Mouse (Mus musculus) hindbrain, embryonic 10.5 days (tissue): Measurements from ENCODE around the gene Rorc. TPM values are rescaled to one million over a fixed set of nuclear protein-coding genes. Genes with fewer than 3 reads are reported as not detected.

Source experiments
- DNase-seq: peaks from one replicate; pipeline ENCODE4 v3.0.0-alpha.2; 2017; ENCODE audit warnings: low spot score
- H3K27ac ChIP-seq: fragments of 300-500 bp; sonication (generic); 2 replicates; pipeline ENCODE4 v1.5.1; 2016; ENCODE audit warnings: mild to moderate bottlenecking, moderate library complexity
- H3K27me3 ChIP-seq: fragments of 300-500 bp; sonication (generic); 2 replicates; pipeline ENCODE4 v1.6.1; 2016; ENCODE audit warnings: mild to moderate bottlenecking; ENCODE audit not compliant: poor library complexity, insufficient read depth, severe bottlenecking
- H3K36me3 ChIP-seq: fragments of 300-500 bp; sonication (generic); 2 replicates; pipeline ENCODE4 v1.6.1; 2016; ENCODE audit warnings: mild to moderate bottlenecking, moderate library complexity
- H3K4me1 ChIP-seq: fragments of 300-500 bp; sonication (generic); replicated peaks from 2 replicates; pipeline ENCODE4 v1.6.1; 2016; ENCODE audit warnings: mild to moderate bottlenecking
- H3K4me3 ChIP-seq: fragments of 300-500 bp; sonication (generic); 2 replicates; pipeline ENCODE4 v1.5.1; 2016; ENCODE audit warnings: mild to moderate bottlenecking, moderate library complexity
- H3K9me3 ChIP-seq: fragments of 300-500 bp; sonication (generic); 2 replicates; pipeline ENCODE4 v1.6.1; 2016; ENCODE audit warnings: mild to moderate bottlenecking, moderate library complexity
- WGBS: fragments of 180-500 bp; shearing (Covaris S2); methylation state at CpG from one replicate; pipeline ENCODE4 v1.1.7; 2016; 5-methylcytosine and 5-hydroxymethylcytosine counted together
- polyA plus RNA-seq: library from polyadenylated mRNA; unstranded; fragments of >200 nt; fragmentation: Nextera tagmentation; extraction: Ambion mirVana; gene quantifications from 2 replicates; pipeline ENCODE4 v1.2.1, GENCODE M21; 2016

Gene Rorc
- polyA plus RNA-seq, 1 experiment from 2014 or later: 0.13 TPM

DNA sequence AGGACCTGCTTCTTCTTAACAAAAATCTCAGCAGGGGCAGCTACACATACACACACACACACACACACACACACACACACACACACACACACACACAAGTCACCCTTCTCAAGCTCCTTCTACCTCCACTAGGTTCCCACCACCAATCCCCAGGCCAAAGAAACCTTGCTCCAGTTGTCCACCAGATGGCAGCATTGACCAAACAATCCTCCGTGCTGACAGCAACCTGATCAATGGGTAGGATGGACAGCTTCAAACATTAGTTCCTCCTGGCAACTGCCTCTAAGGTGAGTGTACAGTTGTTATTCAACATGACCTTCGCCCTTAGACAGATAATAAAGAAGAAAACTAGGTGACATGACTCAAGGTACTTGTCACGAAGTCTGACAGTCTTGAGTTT, 5.8 kb upstream of the Rorc start:
- no peak overlapping the region for H3K27ac ChIP-seq
- H3K27me3 ChIP-seq: peaks cover 53% of the 10 kb centered on the region
- WGBS: 17% methylated on average over 3 of the region's 3 CpGs
- H3K9me3 ChIP-seq: no peaks in the 10 kb centered on the region
- DNase-seq: peak; percentile 82
- H3K4me1 ChIP-seq: peaks cover 26% of the 10 kb centered on the region
- no peaks in the 10 kb centered on the region for H3K36me3 ChIP-seq
- no peak overlapping the region for H3K4me3 ChIP-seq

DNA sequence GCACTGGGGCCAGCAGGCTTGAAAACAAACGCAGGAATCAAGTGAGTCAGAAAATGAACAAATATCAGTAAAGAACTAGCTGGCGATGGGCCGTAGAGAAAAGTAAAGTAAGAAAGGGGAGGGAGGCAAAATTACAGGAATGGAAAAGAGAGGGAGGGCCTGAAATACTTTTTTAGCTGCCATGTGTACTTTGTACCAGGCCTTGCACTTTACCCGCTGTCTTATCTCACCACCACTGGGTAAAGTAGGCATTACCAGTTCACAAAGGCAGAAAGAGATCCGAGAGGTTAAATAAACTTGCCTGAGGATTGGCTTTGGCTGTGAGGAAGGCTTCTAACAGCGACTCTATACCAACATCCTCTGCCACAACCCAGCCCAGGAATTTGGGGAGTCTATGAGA, 5.1 kb upstream of the Rorc start:
- Histone ChIP-seq H3K27ac (no peak overlapping the region), H3K9me3 (no peaks in the 10 kb centered on the region), H3K4me1 (peaks cover 24% of the 10 kb centered on the region), H3K36me3 (no peaks in the 10 kb centered on the region), H3K4me3 (no peak overlapping the region), H3K27me3 (peaks cover 52% of the 10 kb centered on the region)
- no peak for DNase-seq
- 86% methylated on average over 6 of the region's 6 CpGs for WGBS

- H3K27me3 ChIP-seq: peaks cover 52% of the 10 kb centered on the region
- H3K27ac ChIP-seq: no peak overlapping the region
- WGBS: 68% methylated on average over 6 of the region's 6 CpGs
- peaks cover 29% of the 10 kb centered on the region for H3K4me1 ChIP-seq
- H3K36me3 ChIP-seq: no peaks in the 10 kb centered on the region
- no peak for DNase-seq
- no peaks in the 10 kb centered on the region for H3K9me3 ChIP-seq
- H3K4me3 ChIP-seq: no peak overlapping the region
These were observed 4.0 kb upstream of the Rorc start for GRCm38 (mm10) chr3:94368631-94369030.

GRCm38 (mm10) chr3:94369709-94370108, 2.9 kb upstream of the Rorc start:
- Histone ChIP-seq H3K4me1 (peaks cover 31% of the 10 kb centered on the region), H3K27ac (no peak overlapping the region), H3K4me3 (no peak overlapping the region), H3K9me3 (no peaks in the 10 kb centered on the region), H3K27me3 (peaks cover 52% of the 10 kb centered on the region), H3K36me3 (no peaks in the 10 kb centered on the region)
- 83% methylated on average over 2 of the region's 2 CpGs for WGBS
- no peak for DNase-seq

GRCm38 (mm10) chr3:94371637-94372036, 957 bp upstream of the Rorc start:
- no peak for DNase-seq
- H3K27me3 ChIP-seq: peaks cover 47% of the 10 kb centered on the region

GRCm38 (mm10) chr3:94372038-94372437, 556 bp upstream of the Rorc start:
- Histone ChIP-seq H3K36me3 (no peaks in the 10 kb centered on the region), H3K9me3 (no peaks in the 10 kb centered on the region), H3K27ac (no peak overlapping the region; the same call in 1 of the 2 replicates), H3K4me1 (peaks cover 33% of the 10 kb centered on the region), H3K27me3 (peaks cover 49% of the 10 kb centered on the region), H3K4me3 (no peak overlapping the region)
- DNase-seq: no peak
- WGBS: 0% methylated on average over 3 of the region's 3 CpGs

More at GRCm38 (mm10) chr3:94371637-94372036, 957 bp upstream of the Rorc start:
- 6% methylated on average over 11 of the region's 11 CpGs for WGBS
- peaks cover 31% of the 10 kb centered on the region for H3K4me1 ChIP-seq
- H3K27ac ChIP-seq: peak overlapping the region; percentile 9; the same call in 1 of the 2 replicates
- H3K4me3 ChIP-seq: peak overlapping the region; percentile 9; the same call in 1 of the 2 replicates
- H3K9me3 ChIP-seq: no peaks in the 10 kb centered on the region
- H3K36me3 ChIP-seq: no peaks in the 10 kb centered on the region

DNA sequence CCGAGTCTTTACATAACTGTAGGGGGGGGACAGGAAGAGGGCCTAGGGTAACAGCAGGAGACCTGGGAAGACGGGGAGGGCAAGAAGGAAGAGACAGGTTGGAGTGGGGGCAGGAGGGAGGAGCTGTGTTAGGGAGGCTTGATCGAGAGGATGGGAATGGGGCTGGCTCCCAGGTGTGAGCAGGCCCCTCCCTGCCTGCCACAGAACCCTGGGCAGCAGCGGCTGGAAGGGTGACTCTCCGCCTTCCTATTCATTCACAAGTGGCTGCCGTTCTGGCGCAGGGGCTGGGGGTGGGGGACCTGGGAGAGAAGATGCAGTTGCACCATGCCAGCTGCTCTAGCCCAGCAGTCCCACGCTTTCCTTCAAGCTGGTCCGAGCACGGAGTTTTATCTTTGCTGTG, 496 bp downstream of the Rorc start:
- no peaks in the 10 kb centered on the region for H3K9me3 ChIP-seq
- peaks cover 37% of the 10 kb centered on the region for H3K4me1 ChIP-seq
- peaks cover 54% of the 10 kb centered on the region for H3K27me3 ChIP-seq
- no peaks in the 10 kb centered on the region for H3K36me3 ChIP-seq
- 3% methylated on average over 10 of the region's 10 CpGs for WGBS
- DNase-seq: no peak
- H3K27ac ChIP-seq: 0 out of 2 replicates have a peak overlapping the region, but pooled peaks have one; percentile 46
- peak overlapping the region; percentile 30 for H3K4me3 ChIP-seq

DNA sequence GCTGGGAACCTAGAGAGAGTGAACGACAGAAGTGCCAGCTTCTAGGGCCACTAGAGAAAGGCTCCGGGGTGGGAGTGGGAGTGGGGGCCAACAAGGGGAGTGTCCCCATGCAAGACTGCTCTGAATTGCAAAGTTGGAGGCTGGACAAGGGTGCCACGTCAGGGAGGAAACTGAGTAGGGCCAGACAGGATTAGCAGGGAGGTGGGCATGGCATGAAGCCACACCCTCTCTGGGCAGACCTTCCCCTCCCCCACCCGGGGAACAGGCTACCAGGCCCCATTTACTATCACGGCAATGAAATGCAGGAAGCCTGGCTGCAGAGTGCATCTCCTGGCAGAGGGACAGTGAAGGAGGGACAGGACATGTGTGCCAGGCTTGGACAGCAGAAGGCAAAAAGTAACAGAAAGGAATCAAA, 1.0 kb downstream of the Rorc start:
- H3K4me3 ChIP-seq: peak overlapping the region; percentile 30

GRCm38 (mm10) chr3:94374636-94375035, 2.0 kb downstream of the Rorc start:
- DNase-seq: no peak
- Histone ChIP-seq H3K36me3 (no peaks in the 10 kb centered on the region), H3K27ac (no peak overlapping the region), H3K9me3 (no peaks in the 10 kb centered on the region), H3K4me3 (no peak overlapping the region), H3K4me1 (peaks cover 37% of the 10 kb centered on the region), H3K27me3 (peaks cover 57% of the 10 kb centered on the region)

More for the DNA sequence above, 1.0 kb downstream of the Rorc start:
- Histone ChIP-seq H3K27ac (no peak overlapping the region), H3K36me3 (no peaks in the 10 kb centered on the region), H3K9me3 (no peaks in the 10 kb centered on the region), H3K4me1 (peaks cover 37% of the 10 kb centered on the region), H3K27me3 (peaks cover 55% of the 10 kb centered on the region)
- no peak for DNase-seq
- WGBS: 0% methylated on average over 5 of the region's 5 CpGs

DNA sequence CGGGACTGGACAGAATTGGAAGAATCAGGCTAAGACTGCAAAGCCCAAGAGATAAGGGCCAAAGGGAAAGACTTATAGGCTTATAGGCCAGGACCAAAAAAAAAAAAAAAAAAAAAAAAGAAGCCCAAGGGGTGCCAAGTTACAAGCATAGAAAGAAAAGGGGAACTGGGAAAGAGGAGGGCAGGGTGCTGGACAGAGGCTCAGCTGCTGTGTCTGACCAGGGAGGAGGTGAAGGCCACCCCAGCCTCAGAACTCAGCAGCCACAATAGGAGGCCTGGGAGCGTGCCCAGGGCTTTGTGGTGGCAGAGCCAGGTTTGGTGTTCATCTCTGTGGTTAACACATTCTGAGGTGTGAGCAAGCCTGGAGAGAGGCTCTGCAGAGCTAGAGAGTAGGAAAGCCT, 2.6 kb downstream of the Rorc start:
- DNase-seq: no peak
- H3K27ac ChIP-seq: no peak overlapping the region
- no peak overlapping the region for H3K4me3 ChIP-seq
- no peaks in the 10 kb centered on the region for H3K36me3 ChIP-seq
- H3K27me3 ChIP-seq: peaks cover 57% of the 10 kb centered on the region
- H3K9me3 ChIP-seq: no peaks in the 10 kb centered on the region
- H3K4me1 ChIP-seq: peaks cover 42% of the 10 kb centered on the region
- WGBS: 68% methylated on average over 2 of the region's 2 CpGs

GRCm38 (mm10) chr3:94375861-94376260, 3.3 kb downstream of the Rorc start:
- Histone ChIP-seq H3K27me3 (peaks cover 57% of the 10 kb centered on the region), H3K9me3 (no peaks in the 10 kb centered on the region), H3K27ac (no peak overlapping the region), H3K36me3 (no peaks in the 10 kb centered on the region), H3K4me1 (peaks cover 48% of the 10 kb centered on the region), H3K4me3 (no peak overlapping the region)
- no peak for DNase-seq
- 50% methylated on average over 5 of the region's 5 CpGs for WGBS

DNA sequence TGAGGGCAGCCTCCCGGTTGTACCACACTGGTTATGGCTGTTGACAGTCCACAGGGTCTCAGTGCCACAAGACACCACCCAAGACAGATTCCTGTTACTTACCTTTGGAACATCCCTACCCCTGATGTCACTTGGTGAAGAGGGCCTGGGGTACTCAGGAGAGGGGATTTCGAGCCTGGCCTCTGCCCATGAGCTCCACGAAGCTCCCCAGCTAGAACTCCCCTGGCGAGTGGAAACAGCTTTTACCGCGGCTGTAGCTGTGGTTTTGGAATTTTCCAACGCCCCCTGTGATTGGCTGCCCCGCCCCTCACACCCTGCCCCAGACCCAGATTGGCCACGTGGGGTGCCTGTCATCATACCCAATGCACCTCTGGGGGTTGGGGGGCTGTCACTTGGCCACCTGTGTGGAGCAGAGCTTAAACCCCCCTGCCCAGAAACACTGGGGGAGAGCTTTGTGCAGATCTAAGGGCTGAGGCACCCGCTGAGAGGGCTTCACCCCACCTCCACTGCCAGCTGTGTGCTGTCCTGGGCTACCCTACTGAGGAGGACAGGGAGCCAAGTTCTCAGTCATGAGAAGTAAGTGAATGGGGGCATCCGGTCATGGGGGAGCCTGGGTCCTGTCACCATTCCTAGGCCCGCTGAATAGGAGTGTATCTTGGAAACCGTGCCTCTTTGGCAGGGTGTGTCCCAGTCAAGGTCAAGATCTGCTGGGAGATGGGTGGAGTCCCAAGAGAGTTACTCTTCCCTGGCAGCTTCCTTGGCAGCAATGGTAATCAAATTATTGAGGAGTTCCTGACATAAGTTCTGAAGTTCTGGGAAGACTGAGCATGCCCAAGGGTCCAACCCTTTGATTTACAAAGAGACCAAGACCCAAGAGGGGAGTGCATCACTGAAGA, 4.7 kb downstream of the Rorc start:
- Histone ChIP-seq H3K27me3 (peaks cover 50% of the 10 kb centered on the region), H3K4me3 (no peak overlapping the region), H3K4me1 (peaks cover 39% of the 10 kb centered on the region), H3K27ac (no peak overlapping the region), H3K36me3 (no peaks in the 10 kb centered on the region), H3K9me3 (no peaks in the 10 kb centered on the region)
- 16% methylated on average over 13 of the region's 13 CpGs for WGBS
- DNase-seq: no peak

DNA sequence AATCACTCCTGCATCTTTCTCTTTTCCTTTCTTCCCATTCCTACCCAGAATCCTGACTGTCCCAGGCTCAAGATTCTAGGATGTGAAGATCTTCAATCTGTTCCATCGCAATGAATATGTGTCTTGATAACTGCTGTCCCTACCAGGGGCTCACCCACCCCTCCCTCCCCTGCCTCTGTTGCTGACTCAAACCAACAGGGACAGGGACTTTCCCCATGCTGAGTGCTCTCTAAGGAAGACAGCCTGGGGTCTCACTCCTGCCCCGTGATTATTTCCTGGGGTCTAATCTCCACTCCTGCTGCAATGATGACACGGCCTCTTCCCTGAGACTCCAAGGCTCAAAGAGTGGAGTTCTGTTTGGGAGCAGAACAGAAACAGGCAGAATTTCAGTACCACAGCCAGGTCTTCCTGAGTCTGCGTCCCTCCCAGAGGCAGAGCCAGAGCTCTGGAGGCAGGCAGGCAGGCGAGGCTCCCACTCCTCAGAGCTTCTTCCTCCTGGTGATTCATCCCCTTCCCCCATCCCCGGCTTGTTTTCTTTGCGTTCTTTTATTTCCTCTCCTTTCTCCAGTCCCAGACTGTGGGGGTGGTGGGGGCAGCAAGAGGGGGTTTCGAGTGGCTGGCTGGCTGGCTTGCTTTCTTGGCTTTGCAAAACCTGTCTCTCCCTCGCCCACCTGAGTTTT, 7.4 kb downstream of the Rorc start:
- no peak for DNase-seq
- no peak overlapping the region for H3K4me3 ChIP-seq
- no peaks in the 10 kb centered on the region for H3K36me3 ChIP-seq
- H3K27ac ChIP-seq: 0 out of 2 replicates have a peak overlapping the region, but pooled peaks have one; percentile 29
- H3K9me3 ChIP-seq: no peaks in the 10 kb centered on the region
- 23% methylated on average over 9 of the region's 9 CpGs for WGBS
- H3K27me3 ChIP-seq: peaks cover 23% of the 10 kb centered on the region
- H3K4me1 ChIP-seq: peaks cover 17% of the 10 kb centered on the region
